Mouse (Mus musculus) gastrocnemius, adult 2 months (tissue): ENCODE measurements at regions not wholly inside any gene's neighbourhood (a gene's known extent, or its start where the extent isn't known, plus 50 kb on each side); places are given as distances from the start of the nearest gene placed in this dataset.

Source experiments
- DNase-seq: peaks from one replicate; pipeline ENCODE4 v3.0.0; 2022
- H3K27ac ChIP-seq: fragments of 200-600 bp; 2 replicates; pipeline ENCODE4 v1.8.1; 2022; ENCODE audit warnings: mild to moderate bottlenecking
- H3K4me3 ChIP-seq: fragments of 200-600 bp; 2 replicates; pipeline ENCODE4 v1.8.1; 2022; ENCODE audit warnings: mild to moderate bottlenecking, moderate library complexity
- CTCF ChIP-seq: fragments of 200-600 bp; IDR thresholded peaks from 2 replicates; pipeline ENCODE4 v1.8.1; 2022; ENCODE audit warnings: antibody characterized with exemption, mild to moderate bottlenecking, moderate library complexity
- intact Hi-C: fragments of 180-260 bp; cut with DNase I; formaldehyde crosslinking; loops from one replicate; pipeline ENCODE4 v1.15.1; 2025

DNA sequence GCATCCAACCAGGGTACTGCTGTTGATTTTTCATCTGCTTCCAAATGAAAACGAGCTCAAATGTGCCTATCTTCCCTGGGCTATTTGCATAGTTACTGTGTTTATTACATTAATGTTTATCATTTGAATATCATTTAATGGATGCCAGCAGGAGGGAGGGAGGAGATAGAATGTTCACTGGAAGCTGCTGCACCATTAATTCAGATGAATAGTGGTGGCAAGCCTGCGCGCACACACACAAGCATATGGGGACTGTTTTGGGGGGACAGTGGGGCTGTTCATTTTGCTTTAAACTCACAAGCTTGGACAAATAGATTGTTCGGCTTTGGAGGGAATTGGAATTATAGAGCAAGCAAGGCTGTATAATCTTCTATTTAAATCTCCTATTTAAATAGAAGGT lies 74.3 kb upstream of the Samsn1 start:
- H3K27ac ChIP-seq = no peak overlapping the region
- no peak for TF ChIP-seq CTCF
- no peak overlapping the region for H3K4me3 ChIP-seq
- intact Hi-C loops = no loop called here
- DNase-seq = no peak

DNA sequence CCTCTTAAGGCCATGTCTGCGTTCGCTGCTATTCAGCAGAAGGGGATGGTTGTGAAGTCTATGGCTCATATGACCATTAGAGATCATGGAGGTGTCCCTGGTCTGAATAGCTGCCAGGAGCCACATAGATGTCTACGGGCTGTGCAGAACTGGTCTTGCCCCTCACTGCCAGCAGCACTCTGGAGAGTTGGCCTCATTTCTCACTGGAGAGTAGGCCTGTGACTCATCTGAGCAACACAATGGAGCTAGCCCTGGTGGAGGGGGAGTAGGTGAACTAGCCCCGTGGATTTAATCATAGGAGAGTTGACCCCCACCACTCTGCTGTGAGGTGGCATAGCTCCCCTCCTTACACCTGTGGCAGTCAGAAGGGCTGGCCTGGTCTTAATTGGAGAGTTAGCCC lies 63.3 kb upstream of the Samsn1 start:
- Histone ChIP-seq H3K4me3 (no peak overlapping the region), H3K27ac (no peak overlapping the region)
- no peak for DNase-seq
- intact Hi-C loops = no loop called here
- TF ChIP-seq CTCF = no peak

GRCm38 (mm10) chr16:76082465-76082864 lies 60.4 kb upstream of the Samsn1 start:
- DNase-seq = no peak
- no peak for TF ChIP-seq CTCF
- Histone ChIP-seq H3K4me3 (no peak overlapping the region), H3K27ac (no peak overlapping the region)
- intact Hi-C loops = no loop called here

DNA sequence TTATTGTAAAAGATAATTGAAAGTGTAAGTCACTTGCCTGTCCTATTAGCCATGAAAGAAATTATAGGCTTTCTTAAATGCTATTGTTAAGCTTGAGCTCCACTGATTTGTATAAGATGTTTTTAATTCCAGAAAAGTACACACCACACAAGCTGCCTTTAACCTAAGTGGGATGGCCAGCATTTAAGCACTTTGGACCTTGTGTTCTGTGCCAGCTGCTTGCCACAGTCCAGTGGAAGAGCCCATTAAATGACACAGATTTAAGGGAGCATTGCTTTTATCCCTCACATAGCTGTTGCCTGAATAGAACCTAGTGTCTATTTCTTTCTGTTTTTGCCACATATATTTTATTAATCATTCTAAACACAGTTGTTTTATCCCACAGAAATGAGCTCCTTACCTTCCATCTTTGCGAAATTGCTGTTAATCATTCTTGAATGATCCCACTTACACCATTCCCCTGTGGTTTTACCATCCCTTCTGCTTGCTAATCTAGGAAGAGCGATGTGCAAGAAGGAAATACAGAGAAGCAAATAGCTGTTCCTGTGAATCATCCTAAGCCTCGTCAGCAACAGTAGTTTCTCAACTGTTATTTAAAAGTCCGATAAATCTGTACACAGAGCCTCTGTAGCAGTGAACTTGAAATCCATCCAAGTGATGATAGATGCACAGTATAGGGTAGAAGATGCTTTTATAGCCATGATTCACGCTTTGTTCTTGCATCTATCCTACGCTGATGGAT lies 57.9 kb upstream of the Samsn1 start:
- intact Hi-C loops = no loop called here

GRCm38 (mm10) chr16:76078219-76078618 lies 56.1 kb upstream of the Samsn1 start:
- H3K4me3 ChIP-seq = no peak overlapping the region
- intact Hi-C loops = no loop called here
- no peak overlapping the region for H3K27ac ChIP-seq
- TF ChIP-seq CTCF = no peak
- DNase-seq = no peak

More for the DNA sequence above, 57.9 kb upstream of the Samsn1 start:
- Histone ChIP-seq H3K27ac (no peak overlapping the region), H3K4me3 (no peak overlapping the region)
- DNase-seq = no peak
- no peak for TF ChIP-seq CTCF

- no peak for TF ChIP-seq CTCF
- intact Hi-C loops = no loop called here
- no peak for DNase-seq
These were observed 54.1 kb upstream of the Samsn1 start for GRCm38 (mm10) chr16:76076231-76076630.

More at GRCm38 (mm10) chr16:76076231-76076630, 54.1 kb upstream of the Samsn1 start:
- Histone ChIP-seq H3K27ac (no peak overlapping the region), H3K4me3 (no peak overlapping the region)
